In genomic region chr6:122819306-122820070, GRCm38 (mm10) we compare ENCODE assay signal across 8 mouse cellular contexts. TPM values are rescaled to one million over a fixed set of nuclear protein-coding genes. Genes with fewer than 3 reads are reported as not detected.
DNase-seq lines count a peak whose midpoint lies in the region; ATAC-seq lines count a peak whose summit lies in the region.

Gene Foxj2 (plus strand): TSS chr6:122819914.

- no peaks in the 10 kb centered on the region for H3K36me3 ChIP-seq in hindbrain, embryonic 10.5 days

- H3K4me3 ChIP-seq in hindbrain, embryonic 10.5 days, result peak within 1 kb of the TSS; percentile 86

- peaks cover 29% of the 10 kb centered on the region for H3K4me1 ChIP-seq in hindbrain, embryonic 10.5 days (replicated peaks)

- DNase-seq in MN1 (ENCODE audit: low spot score), result peak; percentile 68
- peak; percentile 66 for DNase-seq in cerebellum, adult 9-10 months
- peak; percentile 69 for DNase-seq in hindbrain, embryonic 10.5 days (ENCODE audit: low spot score)
- DNase-seq in layer of hippocampus, postnatal 10 days (ENCODE audit: low spot score in 2 of 2), result peak; percentile 64 to 78
- peak; percentile 81 for DNase-seq in lung, postnatal 10 days
- DNase-seq in ovary, postnatal 14 days (ENCODE audit: low spot score), result peak; percentile 73
- DNase-seq in thymus, postnatal 36 days, result peak; percentile 72 to 79

- peak within 1 kb of the TSS; percentile 92 for H3K27ac ChIP-seq in hindbrain, embryonic 10.5 days

- peaks cover 15% of the 10 kb centered on the region for H3K27me3 ChIP-seq in hindbrain, embryonic 10.5 days (ENCODE audit: insufficient read depth, poor library complexity, severe bottlenecking)

- WGBS in hindbrain, embryonic 10.5 days, result 2% methylated on average over 61 of the region's 61 CpGs

- H3K9me3 ChIP-seq in hindbrain, embryonic 10.5 days, result no peaks in the 10 kb centered on the region

- peak; percentile 82 for ATAC-seq in frontal cortex, adult (ENCODE audit: low TSS enrichment)

RNA-seq across cellular contexts. Expression of gene Foxj2, which starts in this region (rescaled TPM):
- polyA plus RNA-seq in hindbrain, embryonic 10.5 days (2016; fragmentation: Nextera tagmentation; extraction: Ambion mirVana), result 2.5 and 3.6 TPM in 2 replicates
- total RNA-seq in layer of hippocampus, postnatal 10 days (2021), result 10 to 100 TPM; 24.3 to 27.8 TPM

Comparison
In these comparisons a context has a peak if more than half of its experiments do, and no peak if none do; other contexts are left out.
1. Peak in every context shown above with its lines: DNase-seq, ATAC-seq, H3K4me3 ChIP-seq and H3K27ac ChIP-seq.